Mouse (Mus musculus) embryonic facial prominence, embryonic 13.5 days (tissue): ENCODE measurements around the gene Vdac2. TPM values are rescaled to one million over a fixed set of nuclear protein-coding genes. Genes with fewer than 3 reads are reported as not detected.

Experiments
- ATAC-seq: fragments of 200-750 bp; cut with Nextera tagmentation; 2 replicates; pipeline ENCODE4 v1.8.0; 2017; ENCODE audit warnings: low read depth; ENCODE audit not compliant: insufficient number of reproducible peaks, insufficient read depth, low FRiP score, low TSS enrichment
- H3K27ac ChIP-seq: fragments of 300-500 bp; sonication (generic); 2 replicates; pipeline ENCODE4 v1.5.1; 2015; ENCODE audit warnings: moderate library complexity, mild to moderate bottlenecking, inconsistent platforms
- H3K27me3 ChIP-seq: fragments of 300-500 bp; sonication (generic); 2 replicates; pipeline ENCODE4 v1.6.1; 2015; ENCODE audit warnings: mild to moderate bottlenecking, inconsistent platforms
- H3K36me3 ChIP-seq: fragments of 300-500 bp; sonication (generic); 2 replicates; pipeline ENCODE4 v1.6.1; 2015; ENCODE audit warnings: mild to moderate bottlenecking, inconsistent platforms
- H3K4me1 ChIP-seq: fragments of 300-500 bp; sonication (generic); 2 replicates; pipeline ENCODE4 v1.6.1; 2015; ENCODE audit warnings: inconsistent platforms
- H3K4me2 ChIP-seq: fragments of 300-500 bp; sonication (generic); 2 replicates; pipeline ENCODE4 v1.6.1; 2015; ENCODE audit warnings: moderate library complexity, mild to moderate bottlenecking, inconsistent platforms
- H3K4me3 ChIP-seq: fragments of 300-500 bp; sonication (generic); 2 replicates; pipeline ENCODE4 v1.5.1; 2015; ENCODE audit warnings: mild to moderate bottlenecking, inconsistent platforms
- H3K9ac ChIP-seq: fragments of 300-500 bp; sonication (generic); 2 replicates; pipeline ENCODE4 v1.6.1; 2015; ENCODE audit warnings: mild to moderate bottlenecking, inconsistent platforms
- H3K9me3 ChIP-seq: fragments of 300-500 bp; sonication (generic); 2 replicates; pipeline ENCODE4 v1.6.1; 2016; ENCODE audit warnings: inconsistent platforms
- WGBS: fragments of 180-500 bp; shearing (Covaris S2); methylation state at CpG from one replicate; pipeline ENCODE4 v1.1.7; 2015; ENCODE audit warnings: mixed read lengths; 5-methylcytosine and 5-hydroxymethylcytosine counted together
- polyA plus RNA-seq: library from polyadenylated mRNA; unstranded; fragments of >200 nt; fragmentation: Nextera tagmentation; extraction: Ambion mirVana; gene quantifications from 2 replicates; pipeline ENCODE4 v1.2.1, GENCODE M21; 2015

Vdac2 gene
- polyA plus RNA-seq, 1 experiment from 2014 or later, result 221 TPM

DNA sequence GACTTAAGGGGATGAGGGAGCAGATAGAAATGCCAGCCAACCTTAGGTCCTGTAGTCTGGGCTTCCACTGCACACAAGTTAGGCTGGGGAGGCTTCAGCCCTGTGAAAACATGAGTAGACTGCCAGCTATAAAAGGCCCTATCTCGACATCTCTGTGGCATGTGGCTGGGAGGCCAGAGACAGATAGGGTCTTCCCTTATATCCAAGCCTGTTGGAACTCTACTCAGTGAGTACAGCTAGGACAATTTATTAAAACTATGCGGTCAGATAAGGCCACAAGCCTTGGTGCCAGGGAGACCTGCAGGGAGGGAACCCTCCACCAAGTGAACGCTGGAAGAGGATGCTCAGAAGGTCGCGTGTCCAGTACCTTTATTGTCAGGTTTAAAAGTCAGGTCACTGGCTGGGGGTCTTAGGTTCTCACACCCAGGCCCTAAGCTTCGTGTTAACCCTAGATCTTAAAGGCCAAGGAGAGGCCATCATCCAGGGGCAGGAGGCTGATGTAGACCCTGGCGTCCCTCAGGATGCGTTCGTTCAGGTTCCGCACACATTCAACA lies 21.9 kb downstream of the Vdac2 start:
- H3K36me3 ChIP-seq, result peaks cover 50% of the 10 kb centered on the region
- H3K9me3 ChIP-seq, result no peaks in the 10 kb centered on the region
- no peak for ATAC-seq
- H3K27ac ChIP-seq, result peak overlapping the region; percentile 82; the same call in 1 of the 2 replicates
- peak overlapping the region; percentile 100 for H3K4me2 ChIP-seq
- H3K4me3 ChIP-seq, result peak overlapping the region; percentile 66
- H3K4me1 ChIP-seq, result peaks cover 20% of the 10 kb centered on the region
- 0 out of 2 replicates have a peak overlapping the region, but pooled peaks have one; percentile 49 for H3K9ac ChIP-seq
- no peaks in the 10 kb centered on the region for H3K27me3 ChIP-seq
- 17% methylated on average over 10 of the region's 10 CpGs for WGBS

- WGBS, result under 1% methylated on average over 50 of the region's 50 CpGs
- no peaks in the 10 kb centered on the region for H3K9me3 ChIP-seq
- H3K4me2 ChIP-seq, result peak overlapping the region; percentile 100
- H3K36me3 ChIP-seq, result peaks cover 43% of the 10 kb centered on the region
- H3K27me3 ChIP-seq, result no peaks in the 10 kb centered on the region
- ATAC-seq, result peak; percentile 69
- H3K27ac ChIP-seq, result peak overlapping the region; percentile 82
- peak overlapping the region; percentile 66 for H3K4me3 ChIP-seq
- peak overlapping the region; percentile 75 for H3K9ac ChIP-seq
- H3K4me1 ChIP-seq, result peaks cover 23% of the 10 kb centered on the region
Observed at GRCm38 (mm10) chr14:21847381-21848165, 22.5 kb downstream of the Vdac2 start.

- under 1% methylated on average over 51 of the region's 51 CpGs for WGBS
- Histone ChIP-seq H3K27ac (peak within 1 kb of the TSS; percentile 82), H3K4me1 (peaks cover 27% of the 10 kb centered on the region)
Observed at GRCm38 (mm10) chr14:21848166-21849154, 23.4 kb downstream of the Vdac2 start, which contains the start of gene Comtd1. Gene Comtd1 (minus strand): TSS chr14:21848977.

GRCm38 (mm10) chr14:21849524-21850418 lies 24.7 kb downstream of the Vdac2 start:
- Histone ChIP-seq H3K4me3 (no peak overlapping the region), H3K9ac (no peak overlapping the region), H3K27ac (no peak overlapping the region), H3K4me1 (peaks cover 37% of the 10 kb centered on the region), H3K9me3 (no peaks in the 10 kb centered on the region), H3K36me3 (peaks cover 21% of the 10 kb centered on the region), H3K4me2 (no peak overlapping the region), H3K27me3 (no peaks in the 10 kb centered on the region)
- no peak for ATAC-seq
- WGBS, result 85% methylated on average over 13 of the region's 13 CpGs

More at GRCm38 (mm10) chr14:21848166-21849154, 23.4 kb downstream of the Vdac2 start, which contains the start of gene Comtd1:
- Histone ChIP-seq H3K9me3 (no peaks in the 10 kb centered on the region), H3K4me2 (peak within 1 kb of the TSS; percentile 100), H3K9ac (peak within 1 kb of the TSS; percentile 75), H3K4me3 (peak within 1 kb of the TSS; percentile 66), H3K27me3 (no peaks in the 10 kb centered on the region), H3K36me3 (peaks cover 34% of the 10 kb centered on the region)
- ATAC-seq, result peak; percentile 77

DNA sequence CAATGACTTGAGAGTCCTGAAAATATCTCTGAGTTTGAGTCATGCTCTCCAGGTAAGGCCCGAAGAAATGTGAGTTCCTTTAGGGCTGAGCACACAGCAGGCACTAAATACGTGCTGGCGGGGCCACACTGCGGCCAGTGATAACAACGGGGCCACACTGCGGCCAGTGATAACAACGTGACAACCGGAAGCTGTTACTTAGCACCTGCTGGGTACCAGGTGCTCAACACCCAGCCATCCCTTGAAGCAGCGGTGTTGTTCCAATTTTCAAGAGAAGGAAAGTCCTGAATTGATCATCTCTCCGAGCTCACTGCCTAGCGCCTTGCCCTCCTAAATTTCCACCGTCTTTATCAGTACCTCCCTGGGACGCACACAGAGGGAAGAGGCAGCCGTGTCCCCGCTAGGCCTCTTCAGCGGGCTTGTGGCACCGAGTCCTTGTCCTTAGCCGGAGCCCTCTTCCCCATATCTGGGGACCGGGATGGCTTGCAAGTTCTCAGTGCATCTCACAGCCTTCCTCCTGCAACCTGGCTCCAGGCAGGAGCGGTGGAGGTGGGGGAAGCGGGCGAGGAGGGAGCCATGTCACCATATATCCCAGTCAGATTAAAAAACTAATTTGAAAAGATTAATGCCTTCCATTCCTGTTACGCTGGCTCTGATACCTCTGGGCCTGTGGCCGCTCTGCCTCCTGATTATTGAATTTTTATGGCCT lies 25.5 kb downstream of the Vdac2 start:
- Histone ChIP-seq H3K4me3 (no peak overlapping the region), H3K4me1 (peaks cover 37% of the 10 kb centered on the region), H3K4me2 (no peak overlapping the region), H3K9ac (no peak overlapping the region), H3K9me3 (no peaks in the 10 kb centered on the region), H3K27ac (no peak overlapping the region), H3K36me3 (peaks cover 13% of the 10 kb centered on the region), H3K27me3 (no peaks in the 10 kb centered on the region)
- no peak for ATAC-seq
- WGBS, result 74% methylated on average over 24 of the region's 24 CpGs

DNA sequence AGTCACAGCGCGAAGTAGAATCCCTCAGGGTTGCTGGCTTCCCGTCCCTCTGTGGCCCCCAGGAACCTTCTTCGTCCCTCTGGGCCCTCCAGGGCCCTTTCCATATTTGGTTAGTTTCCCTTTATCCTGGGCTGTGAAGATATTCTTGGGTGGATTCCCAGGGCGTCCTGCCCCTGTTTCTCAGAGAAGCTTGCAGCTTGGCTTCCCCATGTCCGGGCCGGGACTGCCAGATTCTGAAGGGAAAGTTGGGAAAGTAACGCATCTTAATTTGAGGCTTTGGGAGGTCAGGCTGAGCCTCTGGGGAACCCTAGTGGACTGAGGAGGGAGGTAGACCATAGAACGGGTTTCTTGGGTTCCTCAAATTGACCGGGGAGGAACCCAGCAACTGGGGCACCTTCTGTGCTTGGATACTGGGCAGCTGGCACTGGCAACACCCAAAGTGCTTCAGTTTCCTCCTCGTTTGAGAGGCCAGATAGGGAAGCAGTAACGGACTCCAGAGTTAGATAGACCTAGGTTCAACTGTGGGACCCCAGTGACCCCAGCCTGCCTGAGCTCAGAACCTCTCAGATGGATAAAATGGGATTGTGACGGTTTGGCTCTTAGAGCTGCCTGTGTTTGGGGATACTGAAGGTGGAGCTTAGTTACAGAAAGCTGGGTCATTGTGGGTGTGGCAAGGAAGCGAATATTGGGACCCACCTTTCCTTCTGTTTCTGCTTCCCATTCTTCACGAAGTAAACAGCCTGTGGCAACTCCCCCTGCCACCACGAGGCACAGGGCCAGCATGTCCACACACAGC lies 27.2 kb downstream of the Vdac2 start:
- H3K9ac ChIP-seq, result no peak overlapping the region
- 75% methylated on average over 16 of the region's 16 CpGs for WGBS
- H3K4me2 ChIP-seq, result no peak overlapping the region
- no peaks in the 10 kb centered on the region for H3K36me3 ChIP-seq
- H3K4me3 ChIP-seq, result no peak overlapping the region
- no peaks in the 10 kb centered on the region for H3K9me3 ChIP-seq
- H3K27ac ChIP-seq, result no peak overlapping the region
- H3K27me3 ChIP-seq, result no peaks in the 10 kb centered on the region
- H3K4me1 ChIP-seq, result peaks cover 40% of the 10 kb centered on the region
- ATAC-seq, result no peak

GRCm38 (mm10) chr14:21853456-21854109 lies 28.5 kb downstream of the Vdac2 start:
- no peaks in the 10 kb centered on the region for H3K9me3 ChIP-seq
- WGBS, result 9% methylated on average over 17 of the region's 17 CpGs
- no peak for ATAC-seq
- H3K27me3 ChIP-seq, result no peaks in the 10 kb centered on the region
- H3K36me3 ChIP-seq, result no peaks in the 10 kb centered on the region
- peak overlapping the region; percentile 60 for H3K9ac ChIP-seq
- peaks cover 31% of the 10 kb centered on the region for H3K4me1 ChIP-seq
- H3K4me3 ChIP-seq, result peak overlapping the region; percentile 29
- H3K4me2 ChIP-seq, result peak overlapping the region; percentile 62
- H3K27ac ChIP-seq, result 0 out of 2 replicates have a peak overlapping the region, but pooled peaks have one; percentile 48

- Histone ChIP-seq H3K36me3 (no peaks in the 10 kb centered on the region), H3K9ac (0 out of 2 replicates have a peak overlapping the region, but pooled peaks have one; percentile 60), H3K27ac (no peak overlapping the region), H3K4me2 (peak overlapping the region; percentile 62), H3K9me3 (no peaks in the 10 kb centered on the region), H3K27me3 (no peaks in the 10 kb centered on the region), H3K4me3 (no peak overlapping the region), H3K4me1 (peaks cover 31% of the 10 kb centered on the region)
- whole genome bisulfite sequencing, result 78% methylated on average over 9 of the region's 9 CpGs
- no peak for ATAC-seq
Observed at GRCm38 (mm10) chr14:21854271-21854670, 29.2 kb downstream of the Vdac2 start.

GRCm38 (mm10) chr14:21855961-21856360 lies 30.9 kb downstream of the Vdac2 start:
- Histone ChIP-seq H3K27ac (no peak overlapping the region), H3K4me3 (no peak overlapping the region), H3K36me3 (no peaks in the 10 kb centered on the region), H3K9ac (0 out of 2 replicates have a peak overlapping the region, but pooled peaks have one; percentile 11), H3K27me3 (no peaks in the 10 kb centered on the region), H3K9me3 (no peaks in the 10 kb centered on the region), H3K4me2 (no peak overlapping the region), H3K4me1 (peaks cover 27% of the 10 kb centered on the region)
- WGBS, result 30% methylated on average over 3 of the region's 3 CpGs
- ATAC-seq, result no peak
